In genomic region chr12:56694936-56695335, GRCm38 (mm10) we compare ENCODE assay signal across 12 mouse cellular contexts. TPM values are rescaled to one million over a fixed set of nuclear protein-coding genes. Genes with fewer than 3 reads are reported as not detected.
DNase-seq lines count a peak whose midpoint lies in the region; ATAC-seq and TF ChIP-seq lines count a peak whose summit lies in the region.
"Had no signal": no experiment of that assay in that cellular context is flagged by ENCODE, and none has a peak within 500 bp of the region (broad histone marks: within the 10 kb centered on the region; RNA-seq: fewer than 3 reads in every experiment).

No protein-coding gene starts in this region.

- no peak for TF ChIP-seq EP300 in MEL (IDR thresholded peaks at IDR 0.05; ENCODE audit: low read depth in 1 of 2, low read length in 2 of 2)

- no peak overlapping the region for H3K9ac ChIP-seq in heart, embryonic 16.5 days (ENCODE audit: low read length)
- H3K9ac ChIP-seq in MEL (ENCODE audit: control insufficient read depth, low read depth, low read length, poor library complexity, severe bottlenecking) = peak overlapping the region; percentile 55
- H3K9ac ChIP-seq in hindbrain, embryonic 12.5 days = no peak overlapping the region
- H3K9ac ChIP-seq in liver, embryonic 16.5 days (ENCODE audit: low read depth, low read length) = no peak overlapping the region

- H3K36me3 ChIP-seq in heart, embryonic 16.5 days (ENCODE audit: control insufficient read depth, insufficient read depth) = no peaks in the 10 kb centered on the region
- H3K36me3 ChIP-seq in MEL (ENCODE audit: control insufficient read depth in 1 of 2, insufficient read depth in 2 of 2, low read length in 2 of 2) = peaks cover 0 to 6% of the 10 kb centered on the region in 2 experiments; a peak in 1 of 4 replicates
- H3K36me3 ChIP-seq in hindbrain, embryonic 12.5 days = no peaks in the 10 kb centered on the region
- no peaks in the 10 kb centered on the region for H3K36me3 ChIP-seq in liver, embryonic 16.5 days (ENCODE audit: control insufficient read depth, insufficient read depth)

- H3K4me1 ChIP-seq in heart, embryonic 16.5 days (ENCODE audit: control insufficient read depth, insufficient read depth, low read length) = peaks cover 9% of the 10 kb centered on the region
- H3K4me1 ChIP-seq in MEL (ENCODE audit: control insufficient read depth in 1 of 2, insufficient read depth in 2 of 2, low read length in 2 of 2) = peaks cover 3 to 13% of the 10 kb centered on the region in 2 experiments; a peak in 3 of 4 replicates
- peaks cover 18% of the 10 kb centered on the region for H3K4me1 ChIP-seq in hindbrain, embryonic 12.5 days
- H3K4me1 ChIP-seq in liver, embryonic 16.5 days (ENCODE audit: control insufficient read depth, low read depth, low read length) = no peaks in the 10 kb centered on the region; the same call in 1 of the 2 replicates

- TF ChIP-seq CTCF in MEL (IDR thresholded peaks at IDR 0.05 in 2 of 3, conservative IDR thresholded peaks at IDR 0.05 in 1 of 3; ENCODE audit: control insufficient read depth in 1 of 3, insufficient read depth in 1 of 3, low read depth in 2 of 3, low read length in 3 of 3, poor library complexity in 1 of 3, severe bottlenecking in 1 of 3) = no peak

- no peak for TF ChIP-seq POLR2A in MEL (IDR thresholded peaks at IDR 0.05; ENCODE audit: control insufficient read depth in 1 of 2, insufficient read depth in 1 of 2, low read depth in 1 of 2, low read length in 2 of 2, poor library complexity in 1 of 2)

- ATAC-seq in heart, embryonic 16.5 days (replicated peaks; ENCODE audit: extremely low read depth, insufficient read depth, low FRiP score) = no peak
- ATAC-seq in hindbrain, embryonic 12.5 days (ENCODE audit: low FRiP score) = no peak
- no peak for ATAC-seq in liver, embryonic 16.5 days (ENCODE audit: low read depth)
- ATAC-seq: CD4-positive, CD25-positive, alpha-beta regulatory T cell, adult 4 months; inflammation-experienced regulatory T-cells, adult 6 months had no signal

- TF ChIP-seq RAD21 in MEL (IDR thresholded peaks at IDR 0.05; ENCODE audit: low read depth, low read length) = no peak

- H3K79me2 ChIP-seq in MEL (ENCODE audit: control insufficient read depth, insufficient read depth, low read length, poor library complexity) = peaks cover 4% of the 10 kb centered on the region

- H3K27ac ChIP-seq in heart, embryonic 16.5 days (ENCODE audit: low read length) = no peak overlapping the region
- H3K27ac ChIP-seq in MEL (ENCODE audit: control insufficient read depth, low read depth, low read length) = peak overlapping the region; percentile 3; the same call in 1 of the 2 replicates
- no peak overlapping the region for H3K27ac ChIP-seq in hindbrain, embryonic 12.5 days
- H3K27ac ChIP-seq in liver, embryonic 16.5 days (ENCODE audit: low read length) = no peak overlapping the region

- peak overlapping the region; percentile 71 for H3K4me2 ChIP-seq in heart, embryonic 16.5 days (ENCODE audit: low read depth, low read length)
- peak overlapping the region; percentile 43 for H3K4me2 ChIP-seq in hindbrain, embryonic 12.5 days (replicated peaks)
- H3K4me2 ChIP-seq in liver, embryonic 16.5 days (ENCODE audit: low read depth, low read length) = no peak overlapping the region; the same call in 1 of the 2 replicates

- peak overlapping the region; percentile 50 for H3K4me3 ChIP-seq in heart, embryonic 16.5 days (ENCODE audit: low read length)
- peak overlapping the region; percentile 56 to 81 for H3K4me3 ChIP-seq in MEL (ENCODE audit: control insufficient read depth in 1 of 2, insufficient read depth in 1 of 2, low read depth in 2 of 2, low read length in 2 of 2)
- H3K4me3 ChIP-seq in hindbrain, embryonic 12.5 days = peak overlapping the region; percentile 25; the same call in 1 of the 2 replicates
- peak overlapping the region; percentile 43; the same call in 1 of the 2 replicates for H3K4me3 ChIP-seq in liver, embryonic 16.5 days (ENCODE audit: low read depth, low read length)

- peaks cover 93% of the 10 kb centered on the region for H3K27me3 ChIP-seq in heart, embryonic 16.5 days (ENCODE audit: control insufficient read depth, insufficient read depth, low read length)
- no peaks in the 10 kb centered on the region for H3K27me3 ChIP-seq in MEL (ENCODE audit: control insufficient read depth in 1 of 2, insufficient read depth in 2 of 2, low read length in 2 of 2)
- peaks cover 96% of the 10 kb centered on the region for H3K27me3 ChIP-seq in hindbrain, embryonic 12.5 days
- peaks cover 98% of the 10 kb centered on the region for H3K27me3 ChIP-seq in liver, embryonic 16.5 days (ENCODE audit: control insufficient read depth, insufficient read depth, low read depth, low read length)

- DNase-seq in heart, adult 8-10 months (ENCODE audit: low spot score) = no peak
- DNase-seq in MEL (ENCODE audit: low read depth, low spot score) = no peak
- no peak for DNase-seq in layer of hippocampus, postnatal 10 days (ENCODE audit: low spot score in 2 of 2)
- no peak for DNase-seq in thymus, postnatal 25 days
- no peak for DNase-seq in ovary, postnatal 36 days (ENCODE audit: low spot score)
- DNase-seq: right cerebral cortex, postnatal 25 days had no signal

- WGBS in heart, embryonic 16.5 days = 2% methylated on average over 11 of the region's 11 CpGs
- WGBS in hindbrain, embryonic 12.5 days = under 1% methylated on average over 11 of the region's 11 CpGs
- 3% methylated on average over 11 of the region's 11 CpGs for WGBS in liver, embryonic 16.5 days (ENCODE audit: insufficient replicate concordance)

- H3K9me3 ChIP-seq in heart, embryonic 16.5 days (replicated peaks; ENCODE audit: control insufficient read depth, low read length) = no peaks in the 10 kb centered on the region
- no peaks in the 10 kb centered on the region for H3K9me3 ChIP-seq in MEL (replicated peaks; ENCODE audit: insufficient read depth, low read length)
- H3K9me3 ChIP-seq in hindbrain, embryonic 12.5 days (replicated peaks) = no peaks in the 10 kb centered on the region
- no peaks in the 10 kb centered on the region for H3K9me3 ChIP-seq in liver, embryonic 16.5 days (replicated peaks; ENCODE audit: control insufficient read depth, low read length)

TF ChIP-seq in MEL, 35 proteins besides CTCF, POLR2A, EP300 and RAD21:
- no peak for TF ChIP-seq MEF2A (IDR thresholded peaks at IDR 0.05; ENCODE audit: extremely low read depth, insufficient replicate concordance, low read depth, low read length, poor library complexity, severe bottlenecking)
- TF ChIP-seq SMC3 (IDR thresholded peaks at IDR 0.05; ENCODE audit: low read depth, low read length) = no peak
- no peak for TF ChIP-seq CHD1 (IDR thresholded peaks at IDR 0.05; ENCODE audit: low read depth, low read length)
- TF ChIP-seq ZC3H11A (IDR thresholded peaks at IDR 0.05; ENCODE audit: low read depth, low read length) = no peak

RNA-seq across cellular contexts. Expression of gene Pax9, which starts 3.4 kb away (rescaled TPM):
- 1.6 and 2.4 TPM in 2 replicates for polyA plus RNA-seq in heart, embryonic 16.5 days (2015; fragmentation: Nextera tagmentation; extraction: Ambion mirVana)
- total RNA-seq in heart, adult 8-10 months (2022) = under 1 TPM in 3 of 4 experiments, not detected in 1; 0.05 to 0.25 (median 0.11) TPM
- total RNA-seq in MEL (2012; rRNA removed) = 1.7 and 2.5 TPM in 2 replicates
- 1 to 10 TPM in 1 of 2 experiments, not detected in 1; 4.5 TPM for polyA plus RNA-seq in MEL (2012; ENCODE audit: insufficient read depth in 1 of 2, insufficient read length in 2 of 2, low read depth in 1 of 2, low replicate concordance in 2 of 2, missing spikeins in 1 of 2)
- polyA plus RNA-seq in hindbrain, embryonic 12.5 days (2016; fragmentation: Nextera tagmentation; extraction: Ambion mirVana) = 1.2 and 2.7 TPM in 2 replicates
- polyA plus RNA-seq in liver, embryonic 16.5 days (2015; fragmentation: Nextera tagmentation; extraction: Ambion mirVana) = 0.24 and 0.25 TPM in 2 replicates
- not detected for total RNA-seq in layer of hippocampus, postnatal 10 days (2021)
- total RNA-seq: megakaryocyte progenitor cell, adult 5-6 weeks had no signal
